Mouse (Mus musculus) right cerebral cortex, postnatal 25 days (tissue): Measurements from ENCODE around the gene Prickle2.

Experiments used
- DNase-seq: peaks from one replicate; pipeline ENCODE4 v3.0.0; 2022

Prickle2 gene

GRCm38 (mm10) chr6:92506276-92506675, 199.7 kb downstream of the Prickle2 start:
- no peak for DNase-seq

DNA sequence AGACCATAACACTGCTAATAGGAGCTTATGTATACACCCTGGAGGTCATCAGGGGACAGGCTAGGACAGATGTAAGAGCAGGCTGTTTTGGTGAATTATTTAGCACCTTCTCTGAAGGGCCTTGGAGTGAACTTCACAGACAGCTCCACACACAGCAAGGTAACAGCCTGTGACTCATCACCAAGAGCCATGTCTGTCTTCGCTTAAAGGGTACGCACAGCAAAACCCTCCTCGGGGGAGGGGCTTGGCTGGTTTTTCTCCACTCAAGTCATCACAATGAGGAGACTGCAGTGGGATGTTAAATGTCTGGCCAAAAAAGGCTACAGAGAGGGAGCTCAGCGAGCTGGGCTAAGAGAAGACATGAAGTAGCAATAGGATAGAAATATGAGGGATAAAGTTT, 206.5 kb downstream of the Prickle2 start:
- DNase-seq: no peak

DNA sequence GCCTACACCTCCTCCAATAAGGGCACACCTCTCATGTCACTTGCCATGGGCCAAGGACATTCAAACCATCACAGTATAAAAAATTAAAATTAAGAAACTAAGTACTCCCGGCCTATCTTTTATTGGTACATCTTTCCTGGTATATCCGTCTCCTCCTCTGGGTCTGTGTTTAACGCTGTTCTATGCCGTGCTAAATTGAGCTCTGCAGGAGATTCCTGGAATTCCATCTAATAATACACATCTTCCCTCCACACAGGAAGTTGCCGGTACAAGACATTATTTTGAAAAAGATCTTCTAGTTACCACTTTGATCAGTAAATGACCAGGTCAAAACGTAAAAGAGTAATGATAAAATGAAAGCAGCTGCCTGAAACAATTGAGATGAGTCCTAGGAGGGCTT, 207.4 kb downstream of the Prickle2 start:
- DNase-seq: no peak

GRCm38 (mm10) chr6:92497279-92497678, 208.7 kb downstream of the Prickle2 start:
- no peak for DNase-seq

DNA sequence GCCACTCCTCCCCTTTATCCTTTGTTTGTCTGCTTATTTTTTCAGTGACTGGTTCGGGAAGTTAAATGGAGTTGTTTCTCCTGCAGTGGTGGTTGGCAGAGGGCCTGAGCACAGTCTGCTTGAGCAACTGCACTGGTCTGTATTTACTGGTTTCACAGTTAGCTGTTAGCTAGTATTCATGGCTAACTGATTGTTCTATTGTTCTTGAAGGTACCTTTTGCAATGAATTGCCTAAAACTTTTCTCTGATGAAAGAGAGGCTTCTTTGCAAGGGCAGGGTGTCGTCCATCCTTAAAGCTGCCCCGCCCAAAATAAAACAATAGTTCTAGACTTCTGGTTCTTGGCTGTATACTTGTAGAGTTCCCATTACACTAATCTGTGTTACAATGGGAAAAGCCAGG, 210.5 kb downstream of the Prickle2 start:
- DNase-seq: no peak

GRCm38 (mm10) chr6:92481690-92481956, 224.3 kb downstream of the Prickle2 start:
- DNase-seq: no peak

DNA sequence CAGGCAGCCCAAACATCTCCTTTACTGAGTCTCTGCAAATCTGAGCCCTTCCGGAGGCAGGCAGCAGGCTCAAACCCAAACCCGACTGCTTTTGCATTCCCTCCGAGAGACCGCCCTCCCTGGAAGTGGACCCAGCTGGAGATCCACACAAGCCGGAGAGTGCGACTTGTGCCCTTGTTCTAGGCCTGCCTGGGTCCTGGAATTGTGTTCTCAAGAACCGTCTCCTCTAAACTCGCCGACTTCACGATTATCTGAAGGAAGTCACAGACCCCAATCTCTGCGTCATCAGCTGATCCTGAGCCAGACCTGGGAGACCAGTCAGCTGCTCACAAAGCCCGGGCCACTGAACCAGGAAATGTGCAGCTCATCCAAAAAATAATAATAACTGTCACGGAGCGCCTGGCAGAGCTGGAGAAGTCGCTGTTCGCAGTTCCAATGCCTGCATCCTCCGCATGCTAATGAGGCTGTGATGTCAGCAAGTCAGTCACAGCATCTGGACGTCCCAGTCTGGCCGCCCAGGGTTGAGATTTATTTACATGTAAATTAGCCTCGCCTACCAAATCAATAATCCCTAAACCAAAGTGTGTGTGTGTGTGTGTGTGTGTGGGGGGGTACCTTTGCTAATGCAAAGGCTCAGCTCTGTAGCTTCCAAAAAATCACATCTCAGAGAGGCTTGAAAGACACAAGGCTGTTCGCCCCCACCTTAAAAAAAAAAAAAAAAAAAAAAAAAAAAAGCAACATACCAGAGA, 224.8 kb downstream of the Prickle2 start:
- DNase-seq: peak; percentile 72

DNA sequence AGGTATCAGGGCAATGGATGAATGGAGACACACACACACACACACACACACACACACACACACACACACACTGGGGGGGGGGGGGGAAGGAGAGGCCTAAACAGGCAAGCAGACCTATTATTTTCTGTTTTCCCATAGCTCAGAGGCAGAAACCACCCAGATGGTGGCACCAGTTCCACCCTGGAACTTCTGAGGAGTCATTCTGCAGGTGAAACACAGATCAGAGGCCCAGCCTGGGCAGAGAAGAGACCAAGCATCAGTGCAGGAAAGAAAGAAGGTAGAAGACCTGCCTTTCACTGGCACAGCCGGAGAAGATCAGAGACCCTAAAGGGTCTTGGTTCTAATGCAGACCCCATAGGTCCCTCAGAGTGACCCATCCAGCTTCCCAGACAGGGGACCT, 227.3 kb downstream of the Prickle2 start:
- no peak for DNase-seq

GRCm38 (mm10) chr6:92477621-92478020, 228.3 kb downstream of the Prickle2 start:
- no peak for DNase-seq

DNA sequence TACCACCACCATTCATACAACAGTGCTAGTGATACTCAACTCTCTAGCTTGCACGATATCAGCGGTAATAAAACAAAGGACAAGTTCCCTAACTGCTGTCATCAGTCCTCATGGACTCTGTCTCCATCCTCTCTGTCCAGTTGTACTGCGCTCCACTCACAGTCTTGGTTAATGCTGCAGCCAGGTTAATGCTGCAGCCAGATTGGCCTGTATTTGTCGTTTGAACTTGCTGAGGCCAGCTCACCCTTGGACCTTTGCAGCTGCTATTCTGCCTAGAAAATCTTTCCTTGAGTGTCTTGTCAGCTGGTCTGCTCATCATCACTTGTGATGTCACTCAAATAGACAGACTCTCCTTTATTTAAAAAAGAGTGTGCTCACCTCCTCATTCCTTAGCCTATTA, 236.5 kb downstream of the Prickle2 start:
- DNase-seq: no peak

- DNase-seq: no peak
Measured at GRCm38 (mm10) chr6:92468892-92469291, 237.1 kb downstream of the Prickle2 start.

DNA sequence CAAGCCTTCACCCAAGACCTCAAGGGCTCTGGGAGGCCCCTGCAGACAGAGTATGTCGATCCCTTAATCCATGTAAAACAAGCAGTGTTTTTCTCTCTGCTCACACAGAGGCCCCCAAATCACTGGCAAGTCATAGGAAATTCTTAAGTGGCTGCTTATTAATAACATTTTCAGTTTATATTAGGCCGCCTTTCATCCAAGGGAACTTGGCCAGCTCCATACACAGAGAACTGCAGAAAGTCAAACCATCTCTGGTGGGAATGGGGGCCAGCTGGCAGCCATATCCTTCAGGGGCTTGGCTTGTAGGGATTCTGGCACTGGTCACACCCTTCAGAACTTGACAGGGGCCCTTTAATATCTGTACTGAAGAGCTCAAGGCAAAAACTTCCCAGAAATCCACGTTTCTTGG, 237.6 kb downstream of the Prickle2 start:
- no peak for DNase-seq

DNA sequence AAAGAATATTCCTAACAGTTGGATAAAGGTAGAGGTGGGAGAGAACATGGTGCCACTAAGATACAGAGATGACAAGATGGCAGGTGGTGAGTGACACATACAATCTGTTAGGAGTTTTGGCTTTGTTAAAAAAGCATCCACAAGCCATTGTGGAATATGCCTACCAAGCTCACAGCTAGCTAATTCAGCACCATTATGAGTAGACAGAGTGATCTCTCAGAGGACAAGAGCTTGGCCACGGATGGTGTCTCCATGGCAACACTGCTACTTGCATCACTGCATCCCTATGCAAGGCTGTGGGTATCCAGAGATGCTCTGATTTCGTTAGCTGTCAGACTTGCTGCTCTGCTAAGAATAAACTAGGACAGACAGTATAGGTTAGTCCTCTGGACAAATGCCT, 238.6 kb downstream of the Prickle2 start:
- no peak for DNase-seq

DNA sequence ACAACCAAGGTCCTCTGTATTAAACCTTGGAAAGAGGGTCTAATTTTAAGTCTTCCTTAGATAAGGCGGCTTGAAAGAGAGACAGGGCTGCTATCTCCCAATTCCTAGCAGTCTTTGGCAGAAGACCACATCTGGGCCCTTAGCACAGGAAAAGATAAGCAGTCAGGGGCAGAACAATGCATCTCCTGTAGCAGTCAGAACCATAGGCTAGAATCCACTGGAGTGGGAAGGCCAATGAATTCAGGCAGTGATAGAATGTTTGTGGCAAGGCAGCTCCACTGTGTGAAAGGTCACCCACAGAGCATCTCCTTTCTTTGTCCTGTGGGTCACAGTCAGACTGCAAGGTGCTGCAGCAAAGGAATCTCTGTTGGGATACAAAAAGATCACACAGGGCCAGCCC, 240.3 kb downstream of the Prickle2 start:
- no peak for DNase-seq

- DNase-seq: no peak
Measured at GRCm38 (mm10) chr6:92464781-92465337, 241.1 kb downstream of the Prickle2 start.

DNA sequence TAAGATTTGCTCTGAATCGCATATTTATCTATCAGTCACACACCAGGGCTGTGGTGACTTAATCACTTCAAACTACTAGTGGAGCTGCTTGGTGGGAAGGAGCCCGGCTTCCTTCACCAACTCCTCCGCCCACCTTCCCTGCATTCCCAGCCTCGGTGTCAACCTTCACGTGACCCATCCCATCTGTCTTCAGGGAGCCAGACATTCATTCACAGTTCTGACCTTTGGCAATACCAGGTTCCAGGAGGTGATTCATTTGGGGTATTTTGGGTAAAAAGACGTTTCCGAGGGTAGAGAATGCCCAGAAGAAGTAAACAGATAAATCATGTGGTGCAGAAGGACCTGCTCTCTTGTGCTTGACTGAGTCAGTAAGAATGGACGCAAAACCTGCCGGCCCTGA, 242.2 kb downstream of the Prickle2 start:
- DNase-seq: no peak

DNA sequence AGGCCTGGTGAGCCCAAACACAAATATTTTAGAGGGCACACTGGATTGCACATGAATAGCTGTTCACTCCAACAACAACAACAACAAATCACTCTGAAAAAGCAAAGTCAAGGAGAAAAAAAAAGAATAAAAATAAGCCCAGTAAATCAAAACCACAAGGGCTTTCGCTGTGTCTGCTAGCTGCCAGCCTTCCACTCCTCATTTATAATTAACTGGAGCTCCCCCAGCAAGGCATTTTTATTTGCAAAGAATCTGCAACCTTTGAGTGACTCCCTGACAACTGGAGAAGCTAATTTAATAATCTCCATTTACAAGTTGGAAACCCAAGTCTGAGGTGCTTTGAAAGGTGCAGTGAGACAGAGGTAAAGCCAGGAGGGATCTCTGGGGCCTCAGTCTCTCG, 245.2 kb downstream of the Prickle2 start:
- DNase-seq: no peak

DNA sequence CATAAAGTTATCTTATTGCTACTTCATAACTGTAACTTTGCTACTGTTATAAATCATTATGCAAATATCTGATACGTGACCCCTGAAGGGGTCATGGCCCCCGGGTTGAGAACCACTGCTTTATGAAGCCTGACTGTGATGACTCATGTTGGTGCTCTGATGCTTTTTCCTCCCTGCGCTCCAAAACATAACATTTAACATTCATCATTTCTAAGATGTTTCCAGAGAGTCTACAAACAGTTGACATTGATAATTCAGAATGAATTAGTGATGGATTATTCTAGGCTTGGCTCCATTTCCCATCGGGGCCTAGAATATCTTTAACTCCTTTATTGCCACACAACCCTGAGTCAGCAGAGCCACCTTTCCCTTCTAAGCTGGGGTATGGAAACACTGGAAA, 247.9 kb downstream of the Prickle2 start:
- DNase-seq: no peak

DNA sequence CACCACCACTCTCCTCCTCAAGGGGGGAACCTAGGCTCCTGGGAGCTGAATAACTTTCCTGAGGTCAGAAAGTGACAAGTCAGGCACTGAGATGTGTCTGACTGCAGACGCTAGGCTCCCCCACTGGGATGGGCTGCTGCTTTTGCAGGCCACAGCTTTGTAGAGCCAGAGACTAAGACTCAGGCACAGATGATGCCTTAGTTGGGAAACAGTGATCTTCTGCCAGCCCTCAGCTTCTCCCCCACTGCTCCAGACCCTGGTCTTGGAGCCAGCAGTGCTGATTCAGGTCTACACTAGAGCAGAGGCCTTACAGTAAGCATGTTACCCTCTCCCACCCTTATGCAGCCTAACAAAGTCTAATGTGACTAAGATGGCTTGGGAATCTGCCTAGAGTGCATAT, 254.5 kb downstream of the Prickle2 start:
- no peak for DNase-seq

- no peak for DNase-seq
Measured at GRCm38 (mm10) chr6:92449956-92450355, 256.0 kb downstream of the Prickle2 start.

- no peak for DNase-seq
Measured at GRCm38 (mm10) chr6:92446662-92447061, 259.3 kb downstream of the Prickle2 start.

DNA sequence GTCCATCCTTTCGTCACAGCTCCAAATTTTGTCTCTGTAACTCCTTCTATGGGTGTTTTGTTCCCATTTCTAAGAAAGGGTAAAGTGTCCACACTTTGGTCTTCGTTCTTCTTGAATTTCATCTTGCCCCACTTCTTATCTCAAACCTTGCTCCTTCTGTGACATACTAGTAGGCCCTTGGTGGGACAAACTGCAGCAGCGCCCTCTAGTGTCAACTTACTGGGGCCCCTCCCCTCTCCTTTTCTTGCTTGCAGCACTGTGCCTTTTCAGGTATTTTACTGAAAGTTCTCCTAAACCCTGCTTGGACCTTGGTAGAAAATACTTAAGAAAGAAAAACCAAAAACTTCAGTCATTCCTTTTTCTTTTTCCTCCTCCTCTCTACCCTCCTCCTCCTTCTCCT, 264.8 kb downstream of the Prickle2 start:
- no peak for DNase-seq

GRCm38 (mm10) chr6:92440251-92440650, 265.7 kb downstream of the Prickle2 start:
- no peak for DNase-seq

DNA sequence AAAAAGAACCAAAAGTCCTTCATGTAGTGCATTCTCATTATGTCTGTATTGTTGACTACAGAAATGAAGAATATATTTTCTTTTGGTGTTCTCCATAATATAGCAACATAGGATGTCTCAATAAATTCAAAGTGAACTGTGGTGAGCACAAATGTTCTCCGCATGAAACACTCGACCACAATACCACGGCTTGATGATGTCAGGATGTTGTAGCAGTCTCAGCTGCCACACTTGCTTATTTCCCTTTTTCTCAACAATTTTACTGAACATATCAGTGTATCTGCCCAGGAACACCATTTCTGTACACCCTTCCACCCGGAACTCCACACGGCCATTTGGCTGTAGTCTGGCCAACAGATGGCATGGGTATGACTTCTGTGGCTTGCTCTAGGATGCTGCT, 273.8 kb downstream of the Prickle2 start:
- DNase-seq: no peak
